Mouse (Mus musculus): ENCODE results near the gene Atf5.

GRCm38 (mm10) chr7:44846804-44847203 lies 30.3 kb upstream of the Atf5 start:
- TF ChIP-seq CTCF (IDR thresholded peaks at IDR 0.05; ENCODE audit: control insufficient read depth, insufficient read depth, insufficient replicate concordance, low read depth, low read length) (no peak), POLR2A (IDR thresholded peaks at IDR 0.05; ENCODE audit: control insufficient read depth, low read depth, low read length) (no peak)
